11 mouse cellular contexts compared by ENCODE assay signal in genomic region chr2:97414416-97415362, GRCm38 (mm10).
DNase-seq lines count a peak whose midpoint lies in the region; ATAC-seq lines count a peak whose summit lies in the region.
"Had no signal": no experiment of that assay in that cellular context is flagged by ENCODE, and none has a peak within 500 bp of the region (broad histone marks: within the 10 kb centered on the region; RNA-seq: fewer than 3 reads in every experiment).

No protein-coding gene starts in this region.

- 92% methylated on average over 8 of the region's 8 CpGs for WGBS in hindbrain, embryonic 10.5 days
- 87% methylated on average over 8 of the region's 8 CpGs for WGBS in hindbrain, embryonic 13.5 days

- peak; percentile 2 to 5 for DNase-seq in cerebellum, postnatal 14 days
- no peak for DNase-seq in cerebellum, adult 9-10 months
- peak; percentile 59 to 71 for DNase-seq in left cerebral cortex, adult 18-20 months (ENCODE audit: low spot score in 2 of 2)
- DNase-seq in right cerebral cortex, postnatal 14 days, result peak; percentile 9
- no peak for DNase-seq in kidney, adult 9 months
- DNase-seq in hindbrain, embryonic 10.5 days (ENCODE audit: low spot score), result no peak
- DNase-seq: liver, embryonic 13.5 days had no signal

- no peaks in the 10 kb centered on the region for H3K27me3 ChIP-seq in hindbrain, embryonic 10.5 days (ENCODE audit: insufficient read depth, poor library complexity, severe bottlenecking)
- no peaks in the 10 kb centered on the region for H3K27me3 ChIP-seq in hindbrain, embryonic 13.5 days
- H3K27me3 ChIP-seq: liver, embryonic 13.5 days had no signal

- H3K36me3 ChIP-seq in hindbrain, embryonic 10.5 days, result no peaks in the 10 kb centered on the region
- H3K36me3 ChIP-seq in hindbrain, embryonic 13.5 days, result no peaks in the 10 kb centered on the region
- H3K36me3 ChIP-seq: liver, embryonic 13.5 days had no signal

- no peaks in the 10 kb centered on the region for H3K4me1 ChIP-seq in hindbrain, embryonic 10.5 days (replicated peaks)
- no peaks in the 10 kb centered on the region for H3K4me1 ChIP-seq in hindbrain, embryonic 13.5 days (replicated peaks)
- H3K4me1 ChIP-seq: liver, embryonic 13.5 days had no signal

- no peak overlapping the region for H3K27ac ChIP-seq in hindbrain, embryonic 10.5 days
- no peak overlapping the region for H3K27ac ChIP-seq in hindbrain, embryonic 13.5 days
- H3K27ac ChIP-seq: liver, embryonic 13.5 days had no signal

- H3K4me3 ChIP-seq in hindbrain, embryonic 10.5 days, result no peak overlapping the region
- H3K4me3 ChIP-seq in hindbrain, embryonic 13.5 days, result no peak overlapping the region
- H3K4me3 ChIP-seq: liver, embryonic 13.5 days had no signal

- no peak overlapping the region for H3K9ac ChIP-seq in hindbrain, embryonic 13.5 days
- H3K9ac ChIP-seq: liver, embryonic 13.5 days had no signal

- no peaks in the 10 kb centered on the region for H3K9me3 ChIP-seq in hindbrain, embryonic 10.5 days
- H3K9me3 ChIP-seq in hindbrain, embryonic 13.5 days, result no peaks in the 10 kb centered on the region
- H3K9me3 ChIP-seq: liver, embryonic 13.5 days had no signal

- no peak overlapping the region for H3K4me2 ChIP-seq in hindbrain, embryonic 13.5 days
- H3K4me2 ChIP-seq: liver, embryonic 13.5 days had no signal

- ATAC-seq in frontal cortex, adult (ENCODE audit: low TSS enrichment), result peak; percentile 99
- ATAC-seq in hindbrain, embryonic 13.5 days (ENCODE audit: low FRiP score), result no peak
- ATAC-seq: intestine, postnatal 0 days; midbrain, embryonic 16.5 days had no signal

Comparison
In these comparisons a context has a peak if more than half of its experiments do, and no peak if none do; other contexts are left out.
1. DNase-seq: peak in cerebellum, postnatal 14 days (2 of 2), left cerebral cortex, adult 18-20 months (2 of 2) and right cerebral cortex, postnatal 14 days (single experiment); none in cerebellum, adult 9-10 months (single experiment), kidney, adult 9 months (single experiment) and hindbrain, embryonic 10.5 days (single experiment).